Mouse (Mus musculus) testis, postnatal 10 days (tissue): ENCODE data around the gene Slc35d2.

ENCODE experiments used
- DNase-seq: peaks from one replicate; pipeline ENCODE4 v3.0.0; 2021; ENCODE audit warnings: low spot score

The Slc35d2 gene

DNA sequence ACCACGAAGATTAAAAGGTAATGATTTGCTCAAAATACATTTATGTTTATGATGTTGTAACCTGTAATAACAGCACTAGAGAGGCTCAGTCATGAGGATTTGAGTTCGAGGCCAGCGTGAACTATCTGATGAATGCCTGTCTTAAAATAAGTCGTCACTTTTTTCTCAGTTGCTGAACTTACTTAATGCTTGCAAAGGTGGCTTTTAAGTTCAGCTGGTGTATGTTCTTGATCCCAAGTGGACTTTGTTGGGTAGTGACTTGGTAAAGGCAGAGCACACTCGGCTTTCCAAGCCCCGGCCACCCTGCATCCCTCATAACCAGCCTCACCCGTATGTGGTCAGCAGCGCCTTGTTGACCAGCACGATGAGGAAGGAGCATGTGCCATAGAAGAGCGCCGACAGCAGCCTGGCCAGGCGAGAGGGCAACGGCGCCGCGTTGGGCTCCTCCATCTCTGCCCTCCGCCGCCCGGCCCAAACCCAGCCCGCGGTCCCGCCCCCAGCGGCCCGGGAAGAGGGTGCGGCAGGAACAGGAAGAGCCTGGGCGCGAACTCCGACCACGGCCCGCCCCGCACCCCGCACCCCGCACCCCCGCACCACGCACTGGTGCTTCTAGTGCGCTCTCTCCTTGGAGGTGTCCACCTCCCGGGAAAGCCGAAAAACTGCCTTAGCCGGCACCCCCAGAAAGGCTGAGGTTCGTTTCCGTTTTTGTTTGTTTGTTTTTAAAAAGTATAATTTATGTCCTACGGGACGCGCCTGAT is at the start of gene Slc35d2:
TSS of gene Slc35d2 (minus strand) at position 511 of the 758 bp plus-strand sequence.
- DNase-seq = peak; percentile 83

DNA sequence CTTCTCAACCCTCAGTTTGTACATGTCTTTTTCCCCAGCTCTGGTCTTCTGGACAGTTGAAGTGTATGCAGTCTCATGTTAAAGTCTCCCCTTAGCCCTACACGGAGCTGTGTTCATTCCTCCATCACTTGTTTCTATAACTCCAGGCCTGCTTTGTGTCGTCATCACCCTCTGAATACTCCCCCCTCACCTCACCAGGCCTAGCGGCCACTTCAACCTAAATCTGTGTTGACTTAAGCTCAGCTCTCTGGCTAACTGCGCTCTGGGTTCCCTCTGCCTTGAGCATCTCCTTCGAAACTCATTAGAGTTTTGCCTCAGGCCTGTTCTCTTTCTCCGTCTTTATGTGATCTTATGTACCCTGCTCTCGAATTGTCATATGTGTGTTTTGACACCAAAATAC is 48.8 kb upstream of the Slc35d2 start:
- no peak for DNase-seq

DNA sequence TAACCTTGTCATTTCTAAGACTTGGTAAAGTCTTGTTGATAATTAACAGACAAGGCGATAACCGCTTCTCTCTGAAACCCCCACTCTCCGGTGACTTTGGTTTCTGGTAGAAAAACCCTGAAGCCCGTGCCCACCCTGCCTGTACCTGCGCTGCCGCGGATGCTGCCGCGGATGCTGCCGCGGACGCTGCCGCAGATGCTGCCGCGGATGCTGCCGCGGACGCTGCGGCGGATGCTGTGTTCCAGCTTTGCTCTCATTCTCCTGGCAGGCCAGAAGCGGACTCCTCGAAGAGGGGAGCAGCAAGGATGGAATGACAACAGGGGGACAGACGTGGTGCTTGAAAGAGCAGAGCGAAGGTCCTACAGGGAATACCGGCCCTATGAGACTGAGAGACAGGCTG is 40.6 kb upstream of the Slc35d2 start:
- DNase-seq = peak; percentile 52

DNA sequence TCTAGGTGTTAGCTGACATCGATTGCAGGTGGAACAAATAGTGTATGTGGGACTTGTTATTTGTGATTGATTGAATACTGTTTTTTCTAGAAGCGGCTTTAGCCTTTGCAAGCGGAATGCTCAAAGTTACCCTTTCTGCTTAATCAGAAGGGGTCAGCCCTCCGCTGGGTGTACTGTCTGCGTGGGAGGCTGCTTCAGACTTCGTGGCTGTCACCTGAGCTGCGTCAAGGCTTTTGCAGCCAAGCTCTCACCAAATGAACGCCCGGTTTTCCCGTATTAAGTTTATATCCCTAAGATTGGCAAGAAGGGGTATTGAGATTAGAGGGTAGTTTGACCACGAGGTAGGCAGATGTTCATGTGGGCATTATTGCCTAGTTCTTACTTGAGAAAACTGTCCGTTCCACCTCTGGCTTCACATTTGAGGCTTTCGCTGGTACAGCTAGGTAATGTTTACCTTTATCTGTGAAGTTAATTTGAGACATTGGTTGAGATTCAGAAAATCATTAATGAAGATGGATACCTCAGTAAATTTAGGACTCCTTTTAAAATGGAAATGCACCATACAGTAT is 34.1 kb upstream of the Slc35d2 start:
- DNase-seq = peak; percentile 35

DNA sequence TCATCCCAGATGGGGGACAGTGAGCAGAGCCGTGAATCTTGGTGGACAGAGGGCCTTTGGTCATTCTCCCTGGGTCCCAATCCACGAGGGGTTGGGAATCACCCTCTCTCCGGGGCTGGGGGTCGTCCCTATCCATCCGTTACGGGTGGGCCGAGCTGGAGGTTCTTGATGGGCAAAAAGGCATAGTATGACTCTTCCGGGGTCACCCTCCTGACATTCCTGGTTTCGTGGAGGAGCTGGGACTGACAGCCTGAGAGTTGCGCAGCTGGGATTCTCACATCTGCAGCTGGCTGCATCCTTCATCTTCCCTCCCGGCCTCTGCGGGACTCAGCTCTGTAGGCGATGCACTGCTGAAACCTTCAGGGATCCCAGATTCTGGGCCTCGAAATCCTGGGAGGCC is 33.5 kb upstream of the Slc35d2 start:
- DNase-seq = peak; percentile 49

DNA sequence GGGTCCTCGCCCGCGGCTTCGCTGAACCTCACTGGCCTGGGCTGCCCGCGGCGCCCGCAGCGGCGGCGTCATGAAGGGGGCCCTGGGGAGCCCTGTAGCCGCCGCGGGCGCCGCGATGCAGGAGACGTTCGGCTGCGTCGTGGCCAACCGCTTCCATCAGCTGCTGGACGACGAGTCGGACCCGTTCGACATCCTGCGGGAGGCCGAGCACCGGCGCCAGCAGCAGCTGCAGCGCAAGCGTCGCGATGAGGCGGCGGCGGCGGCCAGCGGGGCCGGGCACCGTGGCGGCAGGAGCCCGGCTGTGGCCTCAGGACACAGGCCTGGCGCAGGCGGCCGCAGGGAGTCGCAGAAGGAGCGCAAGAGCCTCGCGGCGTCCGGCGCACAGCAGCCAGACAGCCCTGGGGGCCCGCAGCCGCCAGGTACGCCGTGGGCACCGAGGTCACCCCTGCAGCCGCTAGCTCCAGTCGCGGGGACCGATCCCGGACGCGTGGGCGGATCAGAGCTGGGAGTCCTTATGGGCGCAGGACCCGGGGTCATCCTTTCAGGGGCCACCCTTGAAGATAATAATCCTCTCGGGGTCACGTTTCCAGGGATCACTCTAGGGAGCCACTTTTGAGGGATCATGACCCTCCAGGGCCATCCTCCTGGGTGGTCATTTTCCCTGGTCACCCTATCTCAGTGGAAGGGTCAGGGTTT is 32.9 kb upstream of the Slc35d2 start:
- peak; percentile 72 for DNase-seq

DNA sequence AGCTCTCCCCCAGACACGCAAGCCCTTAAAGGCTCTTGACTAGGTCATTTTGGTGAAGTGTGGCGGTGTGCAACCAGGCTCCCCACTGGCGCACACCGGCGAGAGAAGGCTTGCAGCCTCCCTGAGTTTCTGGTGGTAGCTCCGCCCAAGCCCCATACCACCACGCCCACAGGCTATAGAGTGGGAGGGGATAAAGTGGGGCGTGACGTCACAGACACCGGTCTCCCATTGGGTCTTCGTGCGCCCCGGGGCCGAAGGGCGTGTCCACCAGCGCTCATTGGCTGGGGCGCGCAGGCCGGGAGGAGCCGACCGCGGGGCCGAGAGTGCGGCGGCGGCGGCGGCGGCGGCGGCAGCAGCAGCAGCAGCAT is 32.4 kb upstream of the Slc35d2 start, which contains the start of gene Habp4:
TSS of gene Habp4 (plus strand) at position 277 of the 368 bp plus-strand sequence.
- DNase-seq = peak; percentile 99

DNA sequence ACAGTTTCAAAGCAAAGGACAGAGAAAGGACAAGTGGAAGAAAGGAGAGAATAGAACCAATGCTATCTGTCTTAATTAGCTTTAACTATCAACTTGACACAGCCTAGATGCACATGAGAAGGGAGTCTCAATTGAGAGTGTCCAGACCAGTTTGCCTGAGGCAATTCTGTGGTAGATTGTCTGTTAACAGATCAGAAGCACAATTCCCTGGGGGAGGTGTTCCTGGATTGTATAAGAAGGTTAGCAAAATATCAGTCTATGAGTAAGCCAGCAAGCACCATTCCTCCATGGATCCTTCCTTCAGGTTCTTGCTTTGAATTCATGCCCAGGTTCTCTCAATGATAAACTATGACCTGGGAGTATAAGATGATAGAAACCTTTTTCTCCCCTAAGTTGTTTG is 27.8 kb upstream of the Slc35d2 start:
- DNase-seq = no peak

DNA sequence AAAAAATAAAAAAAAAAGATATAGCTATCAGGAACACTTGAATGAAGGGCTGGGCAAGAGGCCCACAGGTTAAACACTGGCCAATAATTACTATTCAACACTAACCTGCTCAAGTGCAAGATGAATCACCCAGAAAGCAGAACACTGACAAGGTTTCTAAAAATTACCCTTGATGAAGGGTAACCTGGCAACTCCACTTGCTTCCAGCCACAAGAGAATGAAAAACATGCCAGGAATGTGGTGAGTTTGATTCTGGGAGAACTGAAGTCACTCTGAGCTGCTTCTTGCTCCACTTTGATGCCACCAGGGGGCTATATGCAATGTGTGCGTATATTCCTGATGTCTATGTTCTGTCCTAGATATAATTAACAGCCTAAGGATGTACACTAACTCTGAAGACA is 26.0 kb upstream of the Slc35d2 start:
- no peak for DNase-seq

DNA sequence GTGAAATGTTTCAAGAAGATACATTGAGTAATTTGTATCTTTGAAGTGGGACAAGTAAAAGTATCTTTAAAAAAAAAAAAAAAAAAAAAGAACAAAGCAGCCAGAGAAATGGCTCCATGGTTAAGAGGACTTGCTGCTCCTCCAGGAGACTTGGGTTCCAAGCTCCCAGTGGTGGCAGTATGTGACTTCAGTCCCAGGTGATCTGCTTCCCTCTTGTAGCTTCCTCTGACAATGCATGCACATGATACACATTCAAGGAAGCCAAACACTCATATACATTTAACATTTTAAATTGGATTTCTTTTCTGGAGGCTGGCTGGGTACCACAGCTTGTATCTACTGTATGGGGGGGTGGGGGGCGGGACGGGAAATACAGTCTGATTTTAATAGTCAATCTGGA is 25.5 kb upstream of the Slc35d2 start:
- no peak for DNase-seq

DNA sequence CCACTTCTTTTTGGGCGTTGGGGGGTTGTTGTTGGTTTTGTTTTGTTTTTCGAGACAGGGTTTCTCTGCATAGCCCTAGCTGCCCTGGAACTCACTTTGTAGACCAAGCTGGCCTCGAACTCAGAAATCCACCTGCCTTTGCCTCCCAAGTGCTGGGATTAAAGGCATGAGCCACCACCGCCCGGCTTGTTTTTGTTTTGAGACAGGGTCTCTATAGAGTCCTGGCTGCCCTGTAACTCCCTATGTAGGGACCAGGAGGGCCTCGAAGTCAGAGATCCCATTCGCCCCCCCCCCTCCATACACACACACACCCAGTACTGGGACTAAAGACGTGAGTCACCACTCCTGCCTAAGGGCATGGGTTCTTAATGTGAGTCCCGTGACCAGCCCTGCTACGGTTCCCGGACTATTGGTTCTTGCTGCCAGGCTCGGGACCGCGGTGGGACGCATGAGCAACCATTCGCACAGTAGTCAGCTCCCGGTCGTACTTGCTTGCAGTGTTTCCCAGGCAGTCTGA is 24.6 kb upstream of the Slc35d2 start:
- peak; percentile 61 for DNase-seq

DNA sequence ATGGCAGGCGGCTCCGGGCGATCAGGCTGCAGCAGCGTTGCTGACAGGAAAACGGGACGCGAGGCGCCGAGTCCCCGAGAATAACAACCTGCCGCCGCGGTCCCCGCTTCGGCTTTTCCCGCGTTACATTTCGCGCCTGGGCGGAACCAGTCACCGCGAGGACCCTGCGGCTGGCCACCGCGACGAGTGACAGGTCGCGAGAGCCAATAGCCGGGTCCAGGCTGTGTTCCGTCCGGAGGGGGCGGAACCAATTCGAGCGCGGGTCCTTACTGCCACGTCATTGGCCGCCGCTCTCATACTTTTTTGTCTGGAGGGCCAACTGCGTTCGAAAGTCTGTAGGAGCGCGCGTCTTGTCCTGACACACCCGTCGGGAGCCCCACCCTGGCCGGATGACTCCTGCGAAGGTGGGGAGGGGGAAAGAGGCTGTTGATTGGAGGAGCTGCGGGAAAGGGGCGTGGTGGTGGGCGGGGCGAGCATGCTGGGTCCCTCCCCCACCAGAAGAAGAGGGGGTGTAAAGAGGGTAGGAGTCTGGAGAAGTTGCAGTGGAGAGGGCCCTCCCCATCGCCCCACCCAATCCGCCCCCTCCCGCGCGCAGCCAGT is 24.0 kb upstream of the Slc35d2 start, which contains the start of gene Zfp367:
TSS of gene Zfp367 (minus strand) at position 120 of the 600 bp plus-strand sequence.
- peak; percentile 99 for DNase-seq

DNA sequence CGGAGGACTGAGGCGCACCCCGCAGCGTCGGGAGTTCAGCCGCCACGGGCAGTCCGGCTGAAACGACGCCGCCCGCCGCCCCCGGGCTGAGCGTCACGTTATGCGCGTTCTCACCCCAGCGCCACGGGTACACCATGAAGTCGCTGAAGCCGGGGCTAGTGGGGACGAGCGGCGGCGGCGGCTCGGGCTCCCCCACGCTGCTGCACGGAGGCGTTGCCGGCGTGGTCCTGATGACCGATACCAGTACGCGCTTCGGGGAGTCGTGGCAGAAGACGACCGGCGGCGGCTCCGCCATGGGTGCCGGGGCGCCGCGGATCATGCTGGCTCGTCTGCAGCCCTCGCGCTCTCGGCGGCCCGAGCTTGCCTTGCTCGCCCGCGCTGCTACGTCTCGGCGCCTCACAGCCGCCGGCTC is 23.5 kb upstream of the Slc35d2 start:
- no peak for DNase-seq

DNA sequence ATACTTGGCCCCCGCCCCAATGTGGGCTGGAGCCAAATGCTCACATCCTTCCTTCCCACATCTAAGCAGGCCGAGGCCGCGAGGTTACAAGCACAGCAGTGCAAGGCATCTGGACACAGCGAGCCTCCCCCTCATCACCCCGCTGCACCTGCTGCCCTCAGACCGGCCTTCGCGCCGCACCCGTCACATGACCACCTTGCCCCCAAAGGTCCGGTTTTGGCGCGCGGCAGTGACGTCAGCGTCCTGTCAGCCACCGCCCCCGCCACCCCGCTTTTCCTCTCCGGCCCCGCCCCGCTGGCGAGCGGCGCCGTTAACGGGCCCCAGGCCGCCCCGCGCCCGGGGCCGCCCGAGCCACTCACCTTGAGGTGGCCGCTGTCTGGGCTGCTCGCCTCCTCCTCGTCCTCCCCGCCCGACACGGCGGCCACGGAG is 23.1 kb upstream of the Slc35d2 start:
- peak; percentile 95 for DNase-seq

DNA sequence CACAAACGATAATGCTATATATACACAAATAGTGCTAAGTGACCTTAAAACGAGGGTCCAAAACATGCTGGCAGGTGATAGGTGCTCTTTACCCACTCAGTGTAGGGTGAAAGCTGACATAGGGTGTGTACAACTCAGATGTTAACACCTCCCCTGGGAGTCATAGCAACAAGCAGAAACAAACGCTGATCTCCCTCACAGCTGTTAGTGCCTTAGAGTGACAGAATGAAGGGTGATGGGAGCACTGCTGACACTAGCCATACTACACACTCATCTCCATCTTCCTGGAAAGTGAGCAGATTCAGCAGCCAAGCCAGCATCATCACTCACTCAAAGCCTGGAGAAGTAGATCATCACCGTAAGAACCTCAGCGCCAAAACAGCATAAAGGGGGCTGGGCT is 21.0 kb upstream of the Slc35d2 start:
- no peak for DNase-seq

DNA sequence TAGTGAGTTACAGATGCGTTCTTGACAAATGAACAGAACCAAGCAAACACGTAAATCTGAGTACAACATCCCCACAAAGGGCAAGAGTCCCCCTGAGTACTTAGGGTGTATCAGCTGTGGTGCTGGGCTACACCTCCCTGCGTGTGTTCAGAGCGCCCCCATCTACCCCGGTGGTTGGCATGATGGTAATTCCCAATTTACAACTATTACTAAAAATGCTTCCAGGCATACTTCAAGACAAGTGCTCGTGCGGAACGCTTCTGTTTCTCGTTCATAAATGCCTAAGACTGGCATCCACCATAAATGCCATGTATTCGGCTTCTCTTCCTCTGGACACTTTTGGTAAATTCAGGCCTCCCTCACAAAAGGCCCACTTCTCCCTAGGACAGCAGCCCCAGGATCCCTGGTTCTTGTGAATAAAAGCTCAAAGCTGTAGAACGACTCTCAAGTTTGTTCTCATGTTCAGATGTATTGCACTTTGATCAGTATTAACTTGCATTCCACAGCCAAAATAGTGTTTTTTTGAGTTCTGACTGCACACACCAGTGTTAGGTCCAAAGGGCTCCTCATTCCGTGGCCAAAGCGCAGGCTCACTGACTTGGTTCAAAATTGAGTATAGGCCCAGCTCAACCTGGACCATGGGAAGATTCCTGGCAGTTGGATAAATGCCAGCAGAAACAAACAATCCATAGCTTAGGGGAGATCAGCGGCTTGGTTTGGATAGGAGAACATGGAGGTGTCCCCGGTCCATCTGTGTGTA is 628 bp upstream of the Slc35d2 start:
- DNase-seq = peak; percentile 60

DNA sequence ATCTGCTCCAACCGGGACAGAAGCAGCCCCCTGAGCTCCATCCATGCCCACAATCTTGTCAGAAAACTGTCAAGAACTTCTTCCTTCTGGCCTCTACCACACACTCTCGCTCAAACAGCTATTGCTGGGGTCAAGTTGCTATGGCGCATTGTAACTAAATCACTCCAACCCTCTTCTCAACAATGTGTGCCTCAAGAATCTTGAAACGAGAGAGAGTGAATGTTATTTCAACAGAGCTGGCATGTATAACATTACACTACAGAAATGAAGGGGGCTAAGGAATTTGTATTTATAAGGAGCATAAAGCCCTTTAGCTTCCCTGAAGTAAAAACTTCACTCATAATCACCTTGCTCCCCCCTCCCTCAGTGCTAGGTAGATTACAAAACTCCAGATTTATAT is 2.9 kb downstream of the Slc35d2 start:
- peak; percentile 27 for DNase-seq

DNA sequence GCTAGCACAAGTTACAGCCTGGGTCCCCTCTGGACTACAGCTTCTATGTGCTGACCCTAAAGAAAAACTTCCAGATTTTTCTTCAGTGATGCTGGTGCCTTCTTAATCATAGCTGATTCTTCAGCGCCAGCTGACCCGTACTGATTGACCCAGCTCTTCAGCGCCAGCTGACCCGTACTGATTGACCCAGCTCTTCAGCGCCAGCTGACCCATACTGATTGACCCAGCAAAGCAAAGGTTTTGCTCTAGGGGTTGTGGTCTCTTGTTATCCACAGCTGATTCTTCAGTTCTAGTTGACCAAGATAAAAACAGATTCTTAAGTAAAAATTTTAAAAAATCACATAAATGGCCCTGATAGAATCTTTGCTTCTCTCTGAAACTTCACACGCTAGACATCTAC is 4.3 kb downstream of the Slc35d2 start:
- DNase-seq = peak; percentile 21

DNA sequence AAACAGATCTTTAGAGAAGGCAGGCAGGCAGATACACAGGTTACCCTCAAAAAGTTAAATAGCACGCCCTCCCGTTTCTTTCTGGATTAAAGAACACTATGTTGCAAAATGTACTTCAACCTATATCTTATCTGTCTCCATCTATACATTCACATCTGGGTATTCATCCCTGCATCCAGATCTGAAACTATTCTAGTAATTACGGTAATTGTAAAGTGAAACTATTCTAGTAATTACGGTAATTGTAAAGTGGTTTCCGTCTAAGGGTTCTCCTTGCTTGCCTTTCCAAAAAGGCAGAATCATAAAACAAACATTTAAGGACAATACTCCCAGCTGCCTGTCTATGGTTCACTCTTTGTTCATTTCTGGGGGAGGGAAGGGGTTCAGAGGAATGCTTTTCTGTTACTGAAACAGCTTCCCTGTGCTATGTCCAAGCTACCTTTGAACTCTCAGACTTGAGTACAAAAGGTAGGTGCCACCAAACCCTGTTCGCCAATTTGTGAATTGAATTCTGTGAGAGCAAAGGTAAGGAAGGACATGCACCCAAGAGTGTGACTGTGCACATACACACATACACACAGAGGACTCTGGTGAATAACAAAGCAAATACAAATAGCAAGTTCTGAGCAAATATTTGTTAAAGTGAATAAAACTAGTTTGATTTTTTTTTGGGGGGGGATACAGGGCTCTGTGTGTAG is 5.5 kb downstream of the Slc35d2 start:
- DNase-seq = peak; percentile 6

DNA sequence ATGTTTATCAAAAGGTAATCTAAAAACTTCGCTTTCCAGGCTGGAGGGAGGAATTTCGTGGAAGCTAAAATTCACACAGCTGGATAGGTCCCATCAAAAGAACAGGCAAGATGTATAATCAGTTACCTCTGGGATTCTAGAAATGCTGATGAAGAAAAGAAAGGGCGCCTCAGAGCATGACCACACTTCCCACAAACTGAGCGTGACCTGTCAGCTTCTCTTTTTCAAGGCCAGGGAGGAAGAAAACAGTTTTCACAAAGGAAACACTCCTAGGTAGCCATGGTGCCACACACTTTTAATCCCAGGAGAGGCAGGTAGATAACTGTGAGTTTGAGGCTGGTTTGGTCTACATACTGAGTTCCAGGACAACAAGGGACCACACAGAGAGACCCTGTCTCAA is 8.4 kb downstream of the Slc35d2 start:
- DNase-seq = peak; percentile 7

DNA sequence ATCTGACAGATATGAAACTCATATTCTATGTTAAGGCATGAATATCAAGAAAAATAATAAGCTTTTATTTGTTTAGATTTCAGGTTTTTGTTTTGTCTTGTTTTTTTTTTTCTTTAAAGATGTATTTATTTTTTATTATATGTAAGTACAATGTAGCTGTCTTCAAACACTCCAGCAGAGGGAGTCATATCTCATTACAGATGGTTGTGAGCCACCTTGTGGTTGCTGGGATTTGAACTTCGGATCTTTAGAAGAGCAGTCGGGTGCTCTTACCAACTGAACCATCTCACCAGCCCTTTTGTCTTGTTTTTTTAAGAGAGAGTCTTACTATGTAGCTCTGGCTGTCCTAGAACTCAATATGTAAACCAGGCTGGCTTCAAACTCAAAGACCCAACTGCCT is 11.7 kb downstream of the Slc35d2 start:
- peak; percentile 7 for DNase-seq
